Mouse (Mus musculus) left cerebral cortex, postnatal 14 days (tissue): ENCODE results near the gene Pdlim7. TPM values are rescaled to one million over a fixed set of nuclear protein-coding genes. Genes with fewer than 3 reads are reported as not detected.
A peak's percentile ranks its signal among the peaks of the same experiment; 100 is the strongest.

Source experiments
- DNase-seq, 2 experiments: peaks; one replicate each; pipeline ENCODE4 v3.0.0; 2021 to 2022; ENCODE audit warnings: low spot score in 2 of 2, mixed read lengths in 1 of 2
- intact Hi-C: fragments of 180-260 bp; cut with DNase I; formaldehyde crosslinking; loops from one replicate; pipeline ENCODE4 v1.15.1; 2025
- total RNA-seq, 2 experiments: library from RNA; stranded (reverse); gene quantifications; 2 replicates each; pipeline ENCODE4 v1.2.3; 2021

The Pdlim7 gene
- total RNA-seq, 2 experiments from 2014 or later = 66.0 to 79.4 TPM

DNA sequence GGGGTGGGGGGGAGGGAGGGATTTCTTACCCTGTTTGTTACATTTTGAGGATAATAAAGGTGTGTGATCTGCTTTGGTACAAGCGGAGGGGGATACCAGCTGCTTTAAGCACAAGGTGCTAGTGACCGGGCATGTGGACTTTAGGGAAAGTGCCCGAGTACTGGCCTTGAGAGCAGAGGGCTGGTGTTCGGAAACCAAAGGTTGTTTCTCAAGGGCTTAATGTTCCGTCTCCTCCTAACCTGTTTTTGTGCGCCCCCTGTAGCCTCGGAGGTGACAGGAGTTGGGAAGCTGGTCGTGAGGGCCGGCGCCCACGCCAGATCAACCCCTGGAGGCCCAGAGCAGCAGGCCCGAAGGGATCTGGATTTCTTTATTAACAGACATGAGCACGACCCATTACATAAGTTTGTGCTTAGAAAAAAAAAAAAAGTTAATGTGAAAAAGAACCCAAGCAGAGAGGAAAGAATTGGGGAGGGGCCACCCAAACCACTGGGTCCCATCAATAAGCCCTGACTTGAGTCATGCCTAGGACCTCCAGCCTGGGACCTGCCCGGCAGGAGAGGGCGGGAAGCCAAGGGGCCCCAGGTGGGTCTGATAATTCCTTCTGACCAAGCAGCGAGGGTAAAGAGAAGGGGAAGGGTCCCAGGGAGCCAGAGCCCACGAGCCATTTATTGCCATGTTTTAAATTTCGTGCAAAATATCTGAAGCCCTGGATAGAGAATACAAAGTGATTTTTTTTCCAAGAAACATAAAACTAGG is 40.2 kb downstream of the Pdlim7 start:
- no peak for DNase-seq
- intact Hi-C loops = no loop called here

DNA sequence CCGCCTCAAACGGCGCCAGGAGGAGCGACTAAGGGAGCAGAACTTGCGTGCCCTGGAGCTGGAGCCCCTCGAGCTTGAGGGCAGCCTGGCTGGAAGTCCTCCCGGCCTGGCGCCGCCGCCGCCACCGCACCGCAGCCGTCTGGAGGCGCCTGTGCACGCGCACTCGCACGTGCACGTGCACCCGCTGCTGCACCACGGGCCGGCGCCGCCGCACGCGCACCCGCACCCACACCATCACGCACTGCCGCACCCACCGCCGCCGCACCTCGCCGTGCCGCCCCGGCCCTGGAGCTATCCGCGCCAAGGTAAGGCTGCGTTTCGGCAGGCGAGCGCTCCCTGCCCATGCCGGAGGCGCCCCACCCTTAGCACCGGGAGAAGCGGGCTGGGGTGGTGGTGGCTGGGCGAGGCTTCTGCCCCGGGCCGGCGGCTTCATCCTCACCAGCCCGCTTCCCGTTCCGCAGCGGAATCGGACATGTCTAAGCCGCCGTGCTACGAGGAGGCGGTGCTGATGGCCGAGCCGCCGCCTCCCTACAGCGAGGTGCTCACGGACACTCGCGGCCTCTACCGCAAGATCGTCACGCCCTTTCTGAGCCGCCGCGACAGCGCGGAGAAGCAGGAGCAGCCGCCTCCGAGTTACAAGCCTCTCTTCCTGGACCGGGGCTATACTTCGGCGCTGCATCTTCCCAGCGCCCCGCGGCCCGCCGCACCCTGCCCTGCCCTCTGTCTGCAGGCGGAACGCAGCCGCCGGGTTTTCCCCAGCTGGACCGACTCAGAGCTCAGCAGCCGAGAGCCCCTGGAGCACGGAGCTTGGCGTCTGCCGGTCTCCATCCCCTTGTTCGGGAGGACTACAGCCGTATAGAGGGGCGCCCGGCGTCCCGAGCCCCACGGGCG is 41.1 kb downstream of the Pdlim7 start:
- peak; percentile 84 to 85 for DNase-seq
- intact Hi-C loops = no loop called here

DNA sequence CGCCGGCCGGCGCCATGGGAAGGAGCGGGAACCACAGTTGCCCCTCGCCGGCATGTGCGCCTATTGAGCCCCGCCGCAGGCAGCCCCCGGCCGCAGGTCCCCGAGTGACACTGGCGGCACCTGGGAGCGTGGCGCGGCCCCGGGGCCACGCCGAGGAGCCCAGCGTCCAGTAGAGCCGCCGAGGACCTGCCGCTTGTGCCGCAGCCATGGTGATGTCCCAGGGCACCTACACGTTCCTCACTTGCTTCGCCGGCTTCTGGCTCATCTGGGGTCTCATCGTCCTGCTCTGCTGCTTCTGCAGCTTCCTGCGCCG is 41.7 kb downstream of the Pdlim7 start:
- intact Hi-C loops = loop anchor here (2.0 kb wide), 1 partner anchor 53 kb away; no protein-coding TSS in a partner anchor
- DNase-seq = no peak

DNA sequence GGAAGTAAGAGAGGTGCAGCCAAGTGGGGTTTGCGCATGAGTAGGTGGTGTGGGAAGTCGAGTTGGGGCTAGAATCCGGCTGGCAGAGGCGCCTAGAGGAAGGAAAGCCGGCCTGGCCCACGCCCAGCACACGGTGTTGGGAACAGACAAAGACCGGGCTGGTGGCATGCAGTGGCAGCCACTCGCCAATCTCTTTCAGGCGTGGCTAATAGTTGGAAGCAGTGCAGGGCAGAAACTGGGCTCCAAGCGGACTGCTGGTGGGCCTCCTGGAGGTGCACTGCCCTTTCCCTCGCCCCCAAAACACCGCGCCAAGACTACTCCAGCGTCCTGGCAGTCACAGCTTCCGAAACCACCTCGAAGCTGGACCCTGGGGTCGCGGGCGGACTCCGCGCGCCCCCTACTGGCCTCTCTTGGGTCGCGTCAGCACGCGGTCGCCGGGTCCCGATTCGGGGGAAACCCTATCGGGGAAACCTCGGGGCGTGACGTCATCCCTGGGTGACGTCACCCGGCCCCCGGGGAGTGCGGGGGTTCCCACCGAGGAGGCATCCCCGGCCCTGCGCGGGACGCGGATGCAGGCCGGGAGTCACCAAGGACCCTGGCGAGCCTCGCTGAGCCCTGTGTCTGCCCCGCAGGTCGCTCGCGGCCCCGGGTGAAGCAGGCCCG is 42.2 kb downstream of the Pdlim7 start:
- intact Hi-C loops = loop anchor here (2.0 kb wide), 1 partner anchor 52 kb away; no protein-coding TSS in a partner anchor
- DNase-seq = peak; percentile 79 to 84

DNA sequence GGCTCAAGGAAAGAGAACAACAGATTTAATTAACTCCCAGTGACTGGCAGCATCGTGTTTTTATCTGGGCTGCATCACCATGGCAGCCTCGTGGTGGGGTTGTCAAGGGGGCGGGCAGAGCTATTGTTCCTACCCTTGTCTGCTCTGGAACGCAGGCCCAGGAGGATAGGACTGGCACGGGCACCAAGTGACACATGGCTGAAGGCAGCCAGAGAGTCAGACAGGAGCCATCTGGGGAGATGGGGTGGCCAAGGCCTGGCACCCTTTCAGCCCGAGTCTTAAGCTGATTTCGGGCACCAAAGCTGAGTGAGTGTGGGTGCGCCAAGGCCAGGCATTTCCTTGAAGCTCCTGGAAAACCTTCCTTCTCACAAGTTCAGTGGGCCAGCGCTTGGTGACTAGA is 43.1 kb downstream of the Pdlim7 start:
- intact Hi-C loops = loop anchor here (2.0 kb wide), 1 partner anchor 52 kb away; no protein-coding TSS in a partner anchor
- DNase-seq = peak in 1 of 2 experiments; percentile 77

DNA sequence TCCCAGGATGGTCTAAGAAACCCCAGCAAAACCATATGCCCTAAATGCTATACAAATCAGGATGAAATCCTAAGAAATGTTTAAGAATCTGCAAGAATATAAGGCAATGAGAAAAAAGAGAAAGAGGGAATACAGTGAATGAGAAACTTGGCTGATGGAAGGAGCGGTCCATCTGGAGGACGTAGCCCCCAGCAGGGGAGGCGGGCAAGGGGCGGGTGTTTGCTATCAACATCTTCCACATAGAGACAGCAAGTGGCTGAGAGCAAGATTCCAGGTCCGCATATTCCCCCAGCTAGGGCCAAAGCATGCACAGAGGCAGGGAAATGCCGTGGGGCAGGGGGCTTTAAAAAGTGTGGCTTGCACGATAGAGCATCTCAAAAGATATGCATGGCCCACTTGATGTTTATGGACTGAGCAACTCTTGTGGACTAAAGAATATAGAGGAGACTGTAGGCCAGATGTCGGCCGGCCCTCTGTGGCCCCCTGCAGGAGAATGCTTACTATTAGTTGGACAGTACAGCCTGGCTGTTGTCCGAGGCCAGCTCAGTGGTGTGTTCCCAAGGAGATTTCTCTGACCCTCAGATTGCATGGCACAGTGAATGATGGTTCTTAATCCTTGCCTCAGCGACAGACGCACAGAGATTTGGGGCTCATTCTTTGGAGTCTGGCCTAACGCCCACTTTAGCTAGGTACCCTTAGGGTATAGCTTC is 44.5 kb downstream of the Pdlim7 start:
- no peak for DNase-seq
- intact Hi-C loops = no loop called here

DNA sequence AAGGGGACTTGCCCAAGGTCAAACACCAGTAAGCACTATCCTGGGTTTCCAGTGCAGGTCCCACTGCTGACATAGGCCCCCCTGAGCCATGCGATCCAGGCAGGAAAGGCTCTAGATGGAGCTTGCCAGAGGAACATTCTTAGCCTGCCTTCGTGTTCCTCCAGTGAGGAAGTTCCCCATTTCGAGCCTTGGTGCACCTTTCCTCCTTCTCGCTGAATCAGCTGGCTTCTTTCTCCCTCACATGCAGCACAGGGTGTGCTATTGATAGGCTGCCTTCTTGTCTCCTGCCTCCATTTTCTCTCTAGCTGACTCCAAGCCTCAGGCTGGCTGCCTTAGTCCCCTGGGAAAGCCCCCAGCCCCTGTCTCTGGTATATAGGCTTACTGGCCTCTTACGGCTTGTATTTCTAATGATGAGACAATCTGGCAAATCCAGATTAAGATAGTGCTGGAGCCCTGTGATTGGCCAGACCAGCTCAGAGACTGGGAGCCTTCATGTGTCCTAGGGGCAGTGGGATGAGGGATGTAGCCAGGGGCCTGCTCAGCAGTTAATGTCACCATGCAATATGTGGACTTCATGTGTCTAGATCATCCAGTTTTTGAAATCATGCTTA is 47.5 kb downstream of the Pdlim7 start:
- intact Hi-C loops = no loop called here
- DNase-seq = no peak

DNA sequence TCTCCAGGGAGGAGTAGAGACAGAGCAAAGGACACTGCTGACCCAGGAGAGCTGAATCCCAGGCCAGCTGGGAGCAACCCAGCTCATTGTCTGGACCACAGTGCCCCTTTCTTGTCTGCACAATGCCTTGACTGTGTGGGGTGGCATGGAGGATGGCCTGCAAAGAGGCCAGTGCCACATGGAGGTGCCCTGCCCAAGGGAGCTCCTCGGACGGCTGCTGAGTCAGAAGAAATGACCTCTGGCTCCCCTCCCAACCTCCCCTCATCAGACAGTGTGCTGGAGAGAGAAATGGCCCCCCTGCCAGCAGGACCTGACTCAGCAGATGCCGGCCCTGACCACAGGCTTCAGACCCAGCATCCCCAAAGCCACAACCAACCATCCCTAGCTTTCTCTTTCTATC is 48.3 kb downstream of the Pdlim7 start:
- intact Hi-C loops = no loop called here
- DNase-seq = no peak

DNA sequence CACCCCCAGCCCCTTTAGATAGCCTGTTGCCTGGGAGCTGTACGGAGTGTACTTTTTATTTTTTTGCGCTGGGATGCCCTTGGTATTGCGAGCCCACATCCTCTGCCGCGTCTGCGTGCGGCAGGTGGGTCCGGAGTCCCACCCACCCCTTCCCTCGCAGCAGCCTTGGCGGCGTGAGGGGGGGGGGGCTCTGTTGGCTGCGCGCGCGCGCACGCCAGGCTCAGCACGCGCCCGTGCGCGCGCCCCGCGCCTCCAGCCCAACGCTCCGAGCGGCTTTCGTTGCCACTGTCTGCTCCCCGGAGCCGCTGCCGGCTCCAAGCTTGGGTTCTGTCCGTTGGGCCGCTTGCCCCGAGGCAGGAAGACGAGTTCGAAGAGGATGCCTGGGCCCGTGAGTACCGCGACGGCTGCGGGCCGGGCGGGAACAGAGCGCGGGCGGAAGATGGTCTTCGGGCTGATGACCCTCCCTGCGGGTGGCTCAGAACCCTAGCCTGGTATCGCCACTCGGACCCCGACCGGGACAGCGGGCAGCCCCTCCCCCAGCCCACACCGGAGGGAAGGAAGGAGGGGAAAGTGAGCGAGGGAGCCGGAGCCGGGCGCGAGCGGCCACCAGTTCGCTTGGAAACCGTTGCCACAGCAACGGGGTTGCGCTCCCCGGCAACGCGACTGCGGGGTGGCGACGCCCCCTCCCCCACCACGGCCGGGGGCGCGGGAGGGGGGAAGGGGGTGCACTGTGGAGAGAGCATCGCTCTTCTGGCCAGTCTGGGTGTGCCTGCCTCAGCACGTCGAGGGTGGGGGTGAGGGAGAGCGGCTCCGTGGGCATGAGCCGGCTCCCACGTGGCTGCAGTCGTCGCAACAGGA is 49.2 kb downstream of the Pdlim7 start, which contains the start of gene Prr7:
Gene Prr7, plus strand, starts transcription at position 241 of the 858 bp plus-strand sequence.
- intact Hi-C loops = no loop called here

DNA sequence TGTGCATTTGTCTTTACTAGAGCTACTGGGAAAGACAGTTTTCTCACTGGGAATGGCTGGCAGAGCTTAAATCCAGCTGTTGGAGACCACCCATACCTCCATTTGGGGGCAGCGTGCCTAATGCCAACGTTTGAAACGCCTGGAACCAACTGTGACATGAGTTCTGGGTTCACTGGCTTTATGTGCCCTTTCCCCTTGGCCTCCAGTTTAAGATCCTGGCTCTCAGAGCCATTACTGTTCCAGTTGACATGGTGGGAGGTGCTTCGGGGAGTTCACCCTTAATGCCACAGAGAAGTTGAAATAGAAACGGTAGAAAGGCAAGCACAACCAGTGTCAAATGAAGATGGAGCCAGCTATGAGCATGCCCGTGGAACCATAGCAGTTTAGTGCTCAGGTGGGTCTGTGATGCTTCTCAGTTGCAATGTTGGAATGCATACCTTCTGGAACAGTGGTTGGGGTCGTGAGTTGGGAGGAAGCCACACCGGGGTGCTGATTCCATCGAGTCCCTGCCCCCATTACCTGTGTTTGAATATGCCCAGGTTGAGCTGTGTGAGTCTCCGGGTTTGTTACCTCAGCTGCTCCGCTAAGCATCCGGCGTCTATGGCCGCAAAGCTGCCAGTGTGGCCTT is 50.0 kb downstream of the Pdlim7 start:
- DNase-seq = no peak
- intact Hi-C loops = no loop called here

More for the DNA sequence above, 49.2 kb downstream of the Pdlim7 start, which contains the start of gene Prr7:
- peak; percentile 78 to 83 for DNase-seq

DNA sequence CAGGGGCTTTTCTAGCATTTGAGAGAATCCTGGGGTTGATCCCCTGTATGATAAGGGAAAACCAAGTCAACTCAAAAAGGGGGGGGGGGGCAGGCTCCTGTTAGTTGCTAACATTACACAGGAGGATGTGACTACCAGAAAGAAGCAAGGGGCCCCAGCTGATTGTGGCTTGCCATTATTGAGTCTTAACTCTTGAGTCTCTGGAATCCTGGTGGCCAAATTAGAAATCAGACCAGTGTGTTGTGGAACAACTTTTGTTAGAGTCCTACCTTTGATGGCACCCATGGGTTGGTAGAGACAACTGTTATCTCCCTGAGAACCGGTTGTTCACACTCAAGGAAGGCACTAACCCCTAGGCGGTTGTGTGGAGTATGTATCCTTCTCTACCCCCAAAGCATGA is 50.5 kb downstream of the Pdlim7 start:
- intact Hi-C loops = no loop called here
- no peak for DNase-seq

DNA sequence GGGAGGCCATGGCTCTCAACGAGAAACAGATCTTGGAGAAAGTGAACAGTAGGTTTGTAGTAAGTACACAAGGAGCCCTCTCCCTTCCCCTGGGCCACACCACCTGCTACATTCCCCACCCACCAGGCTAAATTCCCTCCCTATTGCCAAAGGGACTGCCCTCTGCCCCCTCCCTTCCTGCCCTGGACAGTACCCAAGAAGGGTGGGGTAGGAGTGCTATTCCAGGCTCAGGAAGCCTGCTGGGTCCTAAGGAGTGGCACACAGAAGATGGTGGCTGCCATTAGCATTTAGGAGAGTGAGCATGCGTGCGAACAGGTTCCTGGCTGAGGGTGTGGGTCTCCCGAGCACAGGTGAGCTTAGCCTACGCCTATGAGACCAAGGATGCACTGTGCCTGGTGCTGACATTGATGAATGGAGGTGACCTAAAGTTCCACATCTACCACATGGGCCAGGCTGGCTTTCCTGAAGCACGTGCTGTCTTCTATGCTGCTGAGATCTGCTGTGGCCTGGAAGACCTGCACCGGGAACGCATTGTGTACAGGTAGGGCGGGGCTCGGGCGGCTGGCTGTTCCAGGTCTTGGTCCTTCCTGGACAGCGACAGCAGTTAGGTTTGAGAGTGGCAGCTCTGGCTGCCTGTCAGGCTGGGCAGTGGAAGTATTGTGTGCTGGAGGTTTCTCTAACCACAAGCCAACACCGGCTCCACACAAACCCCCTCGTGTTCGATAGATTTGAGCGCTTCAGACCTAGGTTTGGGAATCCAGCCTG is 61.5 kb downstream of the Pdlim7 start:
- no peak for DNase-seq
- intact Hi-C loops = no loop called here

DNA sequence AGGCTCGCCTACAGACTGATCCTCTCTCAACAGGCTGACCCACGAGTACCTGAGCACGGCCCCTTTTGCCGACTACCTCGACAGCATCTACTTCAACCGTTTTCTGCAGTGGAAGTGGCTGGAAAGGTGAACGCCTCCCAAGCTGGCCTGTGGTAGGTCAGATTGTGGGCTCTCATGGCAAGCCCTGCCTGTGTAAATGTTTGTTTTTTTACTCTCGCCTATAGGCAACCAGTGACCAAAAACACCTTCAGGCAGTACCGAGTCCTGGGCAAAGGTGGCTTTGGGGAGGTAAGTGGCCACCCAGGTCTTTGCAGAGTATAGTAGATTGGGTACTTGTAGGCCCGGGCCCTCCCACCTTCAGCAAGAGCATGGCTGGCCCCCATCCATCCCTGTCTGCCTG is 62.2 kb downstream of the Pdlim7 start:
- intact Hi-C loops = no loop called here
- no peak for DNase-seq

DNA sequence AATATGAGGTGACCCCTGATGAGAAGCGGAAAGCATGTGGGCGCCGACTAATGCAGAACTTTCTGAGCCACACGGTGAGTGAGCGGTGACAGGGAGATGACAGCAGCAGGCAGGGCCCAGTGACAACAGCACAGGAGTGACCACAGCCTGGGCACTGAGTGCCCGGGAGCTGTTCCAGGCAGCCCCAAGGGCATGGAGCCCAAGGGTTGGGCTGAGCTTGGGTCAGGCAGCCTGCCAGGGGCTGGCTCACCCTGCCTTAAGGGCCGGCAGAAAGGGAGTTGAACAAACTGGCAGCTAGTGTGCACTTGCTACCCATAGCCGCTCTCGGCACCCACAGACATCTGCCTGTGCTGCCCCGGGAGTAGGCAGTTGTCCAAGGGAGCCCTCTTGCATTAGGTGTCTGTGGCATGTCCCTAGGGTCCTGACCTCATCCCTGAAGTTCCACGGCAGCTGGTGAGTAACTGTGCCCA is 62.9 kb downstream of the Pdlim7 start:
- peak in 1 of 2 experiments; percentile 51 for DNase-seq
- intact Hi-C loops = no loop called here

DNA sequence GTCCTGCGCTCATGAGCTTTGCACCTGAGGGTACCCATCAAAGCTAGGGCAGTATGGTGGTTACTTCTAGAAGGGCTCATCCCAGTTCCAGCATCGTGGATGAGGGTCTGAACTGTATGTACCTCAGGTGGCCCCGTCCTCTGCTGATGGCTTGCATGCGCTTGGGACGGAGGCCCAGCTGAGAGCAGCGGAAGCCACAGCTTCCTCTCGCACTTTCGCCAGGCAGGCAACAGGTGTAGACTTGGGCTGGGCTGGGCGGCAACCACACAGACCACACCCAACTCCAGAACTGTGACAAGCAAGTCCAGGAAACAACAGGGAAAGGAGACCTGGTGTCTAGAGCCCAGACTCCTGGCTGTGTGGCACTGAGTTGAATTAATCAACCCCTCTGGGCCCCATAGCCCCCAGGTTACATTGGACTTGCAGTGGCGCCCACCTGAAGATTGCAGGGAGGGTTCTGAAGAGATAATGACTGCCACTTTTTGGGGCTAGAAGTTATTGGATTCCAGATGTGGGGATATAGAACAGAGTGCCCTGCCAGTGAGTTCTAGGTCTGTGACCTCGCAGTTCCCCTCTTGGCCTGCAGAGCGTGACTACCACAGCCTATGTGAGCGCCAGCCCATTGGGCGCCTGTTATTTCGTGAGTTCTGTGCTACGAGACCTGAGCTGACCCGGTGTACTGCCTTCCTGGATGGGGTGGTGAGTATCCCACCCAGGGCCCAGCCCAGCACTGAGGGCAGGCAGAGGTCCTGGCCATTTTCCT is 63.6 kb downstream of the Pdlim7 start:
- DNase-seq = no peak
- intact Hi-C loops = no loop called here

DNA sequence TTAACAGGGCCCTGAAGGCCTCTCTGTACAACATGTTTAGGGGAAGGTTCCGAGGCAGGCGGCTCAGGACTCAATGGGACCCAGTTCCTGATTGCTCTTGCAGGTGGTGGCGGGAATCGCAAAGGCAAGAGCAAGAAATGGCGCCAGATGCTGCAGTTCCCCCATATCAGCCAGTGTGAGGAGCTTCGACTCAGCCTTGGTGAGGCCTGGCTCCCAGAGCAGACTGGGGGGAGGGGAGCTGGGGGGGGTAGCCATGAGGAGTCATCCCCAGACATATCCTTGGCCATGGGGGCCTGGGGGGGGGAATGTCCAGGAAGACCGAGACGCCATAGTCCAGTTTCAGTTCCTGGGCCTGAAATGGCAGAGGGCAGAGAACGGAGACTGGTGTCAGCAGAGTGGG is 64.3 kb downstream of the Pdlim7 start:
- intact Hi-C loops = no loop called here
- no peak for DNase-seq
